In genomic region chr13:44733036-44733372, GRCm38 (mm10) we compare ENCODE assay signal across 8 mouse cellular contexts. TPM values are rescaled to one million over a fixed set of nuclear protein-coding genes. Genes with fewer than 3 reads are reported as not detected.
DNase-seq lines count a peak whose midpoint lies in the region; ATAC-seq and TF ChIP-seq lines count a peak whose summit lies in the region.

No protein-coding gene starts in this region.

- no peaks in the 10 kb centered on the region for H3K9me3 ChIP-seq in embryonic facial prominence, embryonic 10.5 days
- no peaks in the 10 kb centered on the region for H3K9me3 ChIP-seq in hindbrain, embryonic 16.5 days (ENCODE audit: control insufficient read depth, low read length)

- no peak for ATAC-seq in hindbrain, embryonic 16.5 days

- TF ChIP-seq POLR2A in myocyte (IDR thresholded peaks at IDR 0.05; ENCODE audit: insufficient read length, low read depth) = no peak

- H3K79me2 ChIP-seq in myocyte (ENCODE audit: control insufficient read depth, insufficient read depth) = peaks cover 50% of the 10 kb centered on the region

- H3K36me3 ChIP-seq in embryonic facial prominence, embryonic 10.5 days (replicated peaks) = no peaks in the 10 kb centered on the region
- H3K36me3 ChIP-seq in hindbrain, embryonic 16.5 days (ENCODE audit: control insufficient read depth, insufficient read depth, low read length) = no peaks in the 10 kb centered on the region
- no peaks in the 10 kb centered on the region for H3K36me3 ChIP-seq in myocyte (ENCODE audit: control insufficient read depth, insufficient read depth)

- H3K27me3 ChIP-seq in embryonic facial prominence, embryonic 10.5 days (replicated peaks; ENCODE audit: low read depth, poor library complexity, severe bottlenecking) = no peaks in the 10 kb centered on the region
- H3K27me3 ChIP-seq in hindbrain, embryonic 16.5 days (replicated peaks; ENCODE audit: control insufficient read depth, insufficient read depth, low read length) = no peaks in the 10 kb centered on the region
- no peaks in the 10 kb centered on the region for H3K27me3 ChIP-seq in myocyte (ENCODE audit: control insufficient read depth, insufficient read depth, insufficient read length)

- peaks cover 48% of the 10 kb centered on the region for H3K4me1 ChIP-seq in embryonic facial prominence, embryonic 10.5 days
- peaks cover 10% of the 10 kb centered on the region for H3K4me1 ChIP-seq in hindbrain, embryonic 16.5 days (ENCODE audit: control insufficient read depth, insufficient read depth, low read depth, low read length)

- H3K27ac ChIP-seq in embryonic facial prominence, embryonic 10.5 days (replicated peaks) = peak overlapping the region; percentile 92
- H3K27ac ChIP-seq in hindbrain, embryonic 16.5 days (ENCODE audit: low read depth, low read length) = peak overlapping the region; percentile 72

- peak; percentile 22 for DNase-seq in left cerebral cortex, adult 11 months (ENCODE audit: low spot score)
- DNase-seq in left cerebral cortex, postnatal 36 days (ENCODE audit: low spot score in 2 of 2) = no peak
- no peak for DNase-seq in embryonic facial prominence, embryonic 10.5 days (ENCODE audit: low spot score)
- no peak for DNase-seq in urinary bladder, postnatal 10 days (ENCODE audit: low spot score)
- no peak for DNase-seq in thymus, postnatal 0 days (ENCODE audit: low spot score)
- DNase-seq in T-cell, adult 2 months (ENCODE audit: low spot score) = no peak

- intact Hi-C loops in left cerebral cortex, postnatal 36 days (cut with DNase I) = loop anchor here (5.0 to 10.0 kb wide), 5 partner anchors 64 to 871 kb away; no protein-coding TSS in a partner anchor

- H3K4me2 ChIP-seq in hindbrain, embryonic 16.5 days (ENCODE audit: low read length) = peak overlapping the region; percentile 62
- peak overlapping the region; percentile 92 for H3K4me2 ChIP-seq in myocyte (ENCODE audit: low read depth)

- H3ac ChIP-seq in myocyte (ENCODE audit: control insufficient read depth, insufficient read length) = peak overlapping the region; percentile 66

- H3K4me3 ChIP-seq in embryonic facial prominence, embryonic 10.5 days = peak overlapping the region; percentile 82
- peak overlapping the region; percentile 84 for H3K4me3 ChIP-seq in hindbrain, embryonic 16.5 days (ENCODE audit: low read length)
- peak overlapping the region; percentile 39 for H3K4me3 ChIP-seq in myocyte

- H3K9ac ChIP-seq in hindbrain, embryonic 16.5 days (ENCODE audit: low read depth, low read length) = peak overlapping the region; percentile 80

- WGBS in embryonic facial prominence, embryonic 10.5 days = 0% methylated on average over 13 of the region's 13 CpGs
- WGBS in hindbrain, embryonic 16.5 days = 0% methylated on average over 13 of the region's 13 CpGs

TF ChIP-seq in myocyte, 11 proteins besides CTCF, POLR2A, EP300 and RAD21:
- TF ChIP-seq E2F4 (IDR thresholded peaks at IDR 0.05; ENCODE audit: insufficient read depth) (no peak), MAX (IDR thresholded peaks at IDR 0.05; ENCODE audit: low read depth) (no peak), USF1 (IDR thresholded peaks at IDR 0.05; ENCODE audit: low read depth) (no peak), CEBPB (IDR thresholded peaks at IDR 0.05; ENCODE audit: insufficient read depth, poor library complexity, severe bottlenecking) (no peak), SRF (IDR thresholded peaks at IDR 0.05; ENCODE audit: control insufficient read depth, insufficient read length, low read depth) (no peak), MYOD1 (IDR thresholded peaks at IDR 0.05; ENCODE audit: control insufficient read depth in 1 of 3, insufficient read length in 2 of 3, low read depth in 2 of 3) (no peak), TCF3 (IDR thresholded peaks at IDR 0.05; ENCODE audit: insufficient read length, low read depth) (no peak), POLR2AphosphoS2 (IDR thresholded peaks at IDR 0.05; ENCODE audit: insufficient read length, low read depth) (no peak), TCF12 (IDR thresholded peaks at IDR 0.05; ENCODE audit: insufficient read depth, poor library complexity, severe bottlenecking) (no peak), REST (IDR thresholded peaks at IDR 0.05; ENCODE audit: insufficient read depth, insufficient read length) (no peak), MYOG (IDR thresholded peaks at IDR 0.05; ENCODE audit: control insufficient read depth in 1 of 3, insufficient read depth in 1 of 3, insufficient read length in 2 of 3, low read depth in 2 of 3) (no peak)

RNA-seq across cellular contexts. Expression of gene Jarid2, which starts 3.7 kb away (rescaled TPM):
- 10 to 100 TPM; 32.3 to 40.7 TPM for total RNA-seq in left cerebral cortex, postnatal 36 days (2021)
- 54.9 and 59.4 TPM in 2 replicates for polyA plus RNA-seq in embryonic facial prominence, embryonic 10.5 days (2016; fragmentation: Nextera tagmentation; extraction: Ambion mirVana)
- polyA plus RNA-seq in hindbrain, embryonic 16.5 days (2015; fragmentation: Nextera tagmentation; extraction: Ambion mirVana) = 28.6 and 33.8 TPM in 2 replicates
- 3.9 TPM for polyA plus RNA-seq in myocyte (2012; fragmentation: generic; extraction: Trizol)
- polyA plus RNA-seq in thymus, postnatal 0 days (2015; fragmentation: Nextera tagmentation; extraction: Ambion mirVana) = 20.2 and 20.5 TPM in 2 replicates
